Mouse (Mus musculus) MEL-GATA-1-ER (cell line): Measurements from ENCODE around the gene Cyb561.
A peak's percentile ranks its signal among the peaks of the same experiment; 100 is the strongest.

Experiments
- DNase-seq: peaks from one replicate; pipeline ENCODE4 v3.0.0-alpha.2; 2012; ENCODE audit warnings: low read depth; ENCODE audit errors: extremely low read depth

Cyb561 gene

GRCm38 (mm10) chr11:105952111-105952510 lies 1.0 kb downstream of the Cyb561 start:
- no peak for DNase-seq

- no peak for DNase-seq
Measured at GRCm38 (mm10) chr11:105951601-105952044, 1.5 kb downstream of the Cyb561 start.

- DNase-seq: peak; percentile 6
Measured at GRCm38 (mm10) chr11:105950519-105950918, 2.6 kb downstream of the Cyb561 start.

GRCm38 (mm10) chr11:105948255-105948654 lies 4.9 kb downstream of the Cyb561 start:
- no peak for DNase-seq

- DNase-seq: peak; percentile 86
Measured at GRCm38 (mm10) chr11:105946694-105947154, 6.4 kb downstream of the Cyb561 start.

GRCm38 (mm10) chr11:105944770-105945672 lies 8.1 kb downstream of the Cyb561 start:
- no peak for DNase-seq

- no peak for DNase-seq
Measured at GRCm38 (mm10) chr11:105944126-105944621, 9.0 kb downstream of the Cyb561 start.

- DNase-seq: no peak
Measured at GRCm38 (mm10) chr11:105943133-105944102, 9.7 kb downstream of the Cyb561 start.

- DNase-seq: no peak
Measured at GRCm38 (mm10) chr11:105941973-105942372, 11.2 kb downstream of the Cyb561 start.

GRCm38 (mm10) chr11:105938771-105939170 lies 14.4 kb downstream of the Cyb561 start:
- DNase-seq: no peak

GRCm38 (mm10) chr11:105936974-105937373 lies 16.2 kb downstream of the Cyb561 start:
- no peak for DNase-seq

GRCm38 (mm10) chr11:105936200-105936599 lies 16.9 kb downstream of the Cyb561 start:
- no peak for DNase-seq

GRCm38 (mm10) chr11:105935496-105935895 lies 17.6 kb downstream of the Cyb561 start:
- no peak for DNase-seq

- no peak for DNase-seq
Measured at GRCm38 (mm10) chr11:105934816-105935215, 18.3 kb downstream of the Cyb561 start.

- no peak for DNase-seq
Measured at GRCm38 (mm10) chr11:105934303-105934711, 18.8 kb downstream of the Cyb561 start.

GRCm38 (mm10) chr11:105933746-105934145 lies 19.4 kb downstream of the Cyb561 start:
- DNase-seq: no peak

GRCm38 (mm10) chr11:105931380-105931779 lies 21.8 kb downstream of the Cyb561 start:
- no peak for DNase-seq

GRCm38 (mm10) chr11:105928171-105928570 lies 25.0 kb downstream of the Cyb561 start:
- DNase-seq: no peak

- DNase-seq: peak; percentile 53
Measured at GRCm38 (mm10) chr11:105927065-105928030, 25.8 kb downstream of the Cyb561 start.
